Mouse (Mus musculus) olfactory bulb, adult 2 months (tissue): ENCODE measurements around the gene Plxnc1.

Source experiments
- CTCF ChIP-seq: fragments of 200-500 bp; IDR thresholded peaks from 2 replicates; pipeline ENCODE4 v1.5.1; 2012; ENCODE audit warnings: low read depth, mild to moderate bottlenecking, low read length, moderate library complexity; ENCODE audit not compliant: insufficient read depth
- POLR2A ChIP-seq: fragments of 200-500 bp; IDR thresholded peaks from 2 replicates; pipeline ENCODE4 v1.6.1; 2012; ENCODE audit warnings: mild to moderate bottlenecking, low read depth, low read length, moderate library complexity; ENCODE audit not compliant: insufficient read depth

GRCm38 (mm10) chr10:94982528-94982927 lies 37.9 kb upstream of the Plxnc1 start:
- TF ChIP-seq CTCF, result no peak
- no peak for TF ChIP-seq POLR2A
